Mouse (Mus musculus): Measurements from ENCODE around the gene Pih1h3b. TPM values are rescaled to one million over a fixed set of nuclear protein-coding genes. Genes with fewer than 3 reads are reported as not detected.

Pih1h3b gene
- not detected for total RNA-seq (2021)
- long read RNA-seq, experiment 1 = 0 reads
- long read RNA-seq, experiment 2 = 0 reads

DNA sequence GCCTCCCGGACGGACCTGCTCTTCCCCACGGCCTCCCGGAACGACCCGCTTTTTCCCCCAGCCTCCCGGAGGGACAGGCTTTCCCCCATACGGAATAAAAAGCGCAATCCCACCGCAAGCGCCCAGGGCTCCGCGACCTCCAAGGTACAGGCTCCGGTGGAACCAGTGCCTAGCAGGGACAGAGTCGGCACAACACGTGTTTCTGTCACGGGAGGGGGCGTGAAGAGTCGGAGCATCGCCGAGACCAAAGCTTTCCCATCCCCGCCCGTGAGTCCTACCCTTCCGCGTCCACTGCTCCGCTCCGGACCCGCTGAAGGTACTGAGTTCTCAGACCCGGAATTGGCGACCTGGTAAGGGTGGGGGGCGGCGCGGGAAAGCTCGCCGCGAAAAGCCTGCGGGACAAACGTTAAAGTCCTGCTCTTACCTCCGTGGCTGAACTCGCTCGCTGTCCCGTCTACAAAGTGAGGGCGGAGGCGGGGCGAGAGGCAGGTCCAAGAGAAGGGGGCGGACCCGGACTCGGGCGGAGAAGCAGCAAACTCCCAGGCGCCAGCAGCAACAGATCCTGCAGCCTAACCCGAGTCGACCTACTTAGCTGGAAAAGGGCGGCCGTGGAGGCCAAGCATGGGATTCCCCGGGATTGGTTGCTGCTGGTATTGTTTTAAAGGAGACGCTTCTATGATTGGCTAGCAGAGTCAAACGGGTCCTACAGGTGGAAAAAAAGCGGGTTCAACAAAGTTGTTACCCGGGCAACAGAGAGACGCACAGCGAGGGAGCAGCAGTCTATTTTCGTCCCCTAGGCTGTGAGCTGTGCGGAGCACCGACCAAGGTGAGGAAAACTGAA, at the start of gene Pih1h3b, which contains the start of gene Nup62cl:
Gene Pih1h3b (plus strand): TSS at position 745 of the 841 bp plus-strand sequence.
Gene Nup62cl (minus strand): TSS at position 578 of the 841 bp plus-strand sequence.
- DNase-seq (ENCODE audit: low spot score) = peak; percentile 15

- no peak for DNase-seq (ENCODE audit: low spot score)
Observed at GRCm38 (mm10) chrX:140060886-140061874, 1.5 kb upstream of the Pih1h3b start.

DNA sequence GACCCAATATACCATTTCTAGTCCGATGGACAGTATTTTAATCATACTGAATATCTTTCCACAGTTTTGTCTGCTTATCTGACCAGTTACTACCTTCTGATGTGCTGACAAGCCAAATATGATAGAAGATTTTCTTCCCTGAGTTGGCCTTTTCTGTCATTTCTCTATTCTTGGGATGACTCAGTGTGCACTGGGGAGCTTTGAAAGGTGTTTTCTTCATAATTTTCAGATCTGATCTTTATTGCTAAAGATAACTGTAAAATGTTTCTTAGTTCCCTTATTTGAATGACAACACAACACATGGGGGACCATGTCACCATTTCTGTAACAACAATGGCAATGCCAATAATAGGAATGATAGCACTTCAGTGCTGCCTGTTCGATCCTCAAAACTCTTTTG, 19.9 kb downstream of the Pih1h3b start:
- no peak for DNase-seq (ENCODE audit: low spot score)

- no peak for DNase-seq (ENCODE audit: low spot score)
Observed at GRCm38 (mm10) chrX:140094066-140094465, 31.4 kb downstream of the Pih1h3b start.

Other genes with a start within 250 kb of the Pih1h3b start
- gene Morc4, start 191.2 kb upstream of the Pih1h3b start, total RNA-seq (2021) = 1 to 10 TPM; 3.8 to 5.7 TPM
- gene Rbm41, start 64.3 kb upstream of the Pih1h3b start, total RNA-seq (2021) = 1 to 10 TPM; 5.3 to 5.6 TPM
- gene Nup62cl, start 167 bp upstream of the Pih1h3b start, total RNA-seq (2021) = not detected